42 mouse cellular contexts compared by ENCODE assay signal in genomic region chr1:88243861-88244260, GRCm38 (mm10). TPM values are rescaled to one million over a fixed set of nuclear protein-coding genes. Genes with fewer than 3 reads are reported as not detected.
"Had no signal": no experiment of that assay in that cellular context is flagged by ENCODE, and none has a peak within 500 bp of the region (broad histone marks: within the 10 kb centered on the region; RNA-seq: fewer than 3 reads in every experiment).

No protein-coding gene starts in this region.

- H3K36me3 ChIP-seq: limb, embryonic 10.5 days; limb, embryonic 12.5 days; limb, embryonic 13.5 days; limb, embryonic 15.5 days; liver, embryonic 12.5 days; liver, embryonic 13.5 days; liver, embryonic 15.5 days; lung, embryonic 15.5 days; midbrain, embryonic 10.5 days; midbrain, embryonic 12.5 days; midbrain, embryonic 13.5 days; midbrain, embryonic 15.5 days had no signal

- DNase-seq: left cerebral cortex, postnatal 4 days; liver; liver, embryonic 13.5 days; liver, postnatal 0 days; lung, adult 18-20 months; lung, adult 2 months; lung, embryonic 14.5 days; lung, postnatal 10 days; lung, postnatal 14 days; lung, postnatal 36 days; midbrain, embryonic 14.5 days had no signal

- ATAC-seq: liver, embryonic 12.5 days; liver, postnatal 0 days; lung, postnatal 0 days; midbrain, embryonic 13.5 days; midbrain, embryonic 15.5 days; midbrain, embryonic 16.5 days had no signal

- H3K4me3 ChIP-seq: left cerebral cortex, adult 2 months; limb, embryonic 10.5 days; limb, embryonic 12.5 days; limb, embryonic 13.5 days; limb, embryonic 15.5 days; liver, embryonic 12.5 days; liver, embryonic 13.5 days; liver, embryonic 15.5 days; lung, embryonic 15.5 days; midbrain, embryonic 10.5 days; midbrain, embryonic 12.5 days; midbrain, embryonic 13.5 days; midbrain, embryonic 15.5 days; myocyte had no signal

- H3K4me1 ChIP-seq: limb, embryonic 10.5 days; limb, embryonic 12.5 days; limb, embryonic 13.5 days; limb, embryonic 15.5 days; liver, embryonic 12.5 days; liver, embryonic 13.5 days; liver, embryonic 15.5 days; lung, embryonic 15.5 days; midbrain, embryonic 10.5 days; midbrain, embryonic 12.5 days; midbrain, embryonic 13.5 days; midbrain, embryonic 15.5 days had no signal

- H3K27me3 ChIP-seq: limb, embryonic 12.5 days; limb, embryonic 13.5 days; limb, embryonic 15.5 days; liver, embryonic 12.5 days; liver, embryonic 13.5 days; liver, embryonic 15.5 days; lung, embryonic 15.5 days; midbrain, embryonic 12.5 days; midbrain, embryonic 13.5 days; midbrain, embryonic 15.5 days had no signal

RNA-seq across cellular contexts. Expression of gene Mroh2a, which starts 17.1 kb away (rescaled TPM):
- total RNA-seq: midbrain, postnatal 0 days had no signal

RNA-seq across cellular contexts. Expression of gene Ugt1a1, which starts 32.1 kb away (rescaled TPM):
- total RNA-seq: left cerebral cortex, adult 18-20 months; left cerebral cortex, postnatal 10 days; left cerebral cortex, postnatal 25 days; megakaryocyte-erythroid progenitor cell, adult 5-6 weeks; midbrain, postnatal 0 days had no signal
- polyA plus RNA-seq: limb, embryonic 10.5 days; limb, embryonic 11.5 days; limb, embryonic 12.5 days; liver, embryonic 11.5 days; liver, embryonic 12.5 days; liver, embryonic 13.5 days; lung, embryonic 14.5 days; lung, embryonic 16.5 days; macrophage; midbrain, embryonic 10.5 days; midbrain, embryonic 11.5 days; midbrain, embryonic 12.5 days; midbrain, embryonic 13.5 days; midbrain, embryonic 14.5 days; midbrain, embryonic 15.5 days; midbrain, embryonic 16.5 days; midbrain, postnatal 0 days; myocyte had no signal

RNA-seq across cellular contexts. Expression of gene Trpm8, which starts 33.6 kb away (rescaled TPM):
- total RNA-seq: megakaryocyte progenitor cell, adult 5-6 weeks; megakaryocyte-erythroid progenitor cell, adult 5-6 weeks; monocyte, adult 5-6 weeks had no signal
- polyA plus RNA-seq: limb, embryonic 10.5 days; limb, embryonic 11.5 days; limb, embryonic 12.5 days; limb, embryonic 13.5 days; limb, embryonic 14.5 days; limb, embryonic 15.5 days; liver, embryonic 11.5 days; liver, embryonic 12.5 days; liver, embryonic 13.5 days; liver, embryonic 14.5 days; liver, embryonic 15.5 days; liver, embryonic 16.5 days; liver, postnatal 0 days; lung, adult 2 months; lung, embryonic 14.5 days; lung, postnatal 0 days; macrophage; midbrain, embryonic 10.5 days; midbrain, embryonic 11.5 days; midbrain, embryonic 12.5 days had no signal

RNA-seq across cellular contexts. Expression of gene Dnajb3, which starts 38.3 kb away (rescaled TPM):
- total RNA-seq: liver, adult 2 months; monocyte, adult 5-6 weeks had no signal
- polyA plus RNA-seq: liver, adult 2 months; macrophage; myocyte had no signal
